Mouse (Mus musculus) fibroblast of lung, adult 2 months (primary cell): ENCODE measurements around the gene Gm266.
A peak's percentile ranks its signal among the peaks of the same experiment; 100 is the strongest.

Source experiments
- DNase-seq: peaks from one replicate; pipeline ENCODE4 v3.0.0-alpha.2; 2011; ENCODE audit warnings: low read depth

The Gm266 gene

GRCm38 (mm10) chr12:111503063-111503567 lies 17.5 kb upstream of the Gm266 start:
- no peak for DNase-seq

DNA sequence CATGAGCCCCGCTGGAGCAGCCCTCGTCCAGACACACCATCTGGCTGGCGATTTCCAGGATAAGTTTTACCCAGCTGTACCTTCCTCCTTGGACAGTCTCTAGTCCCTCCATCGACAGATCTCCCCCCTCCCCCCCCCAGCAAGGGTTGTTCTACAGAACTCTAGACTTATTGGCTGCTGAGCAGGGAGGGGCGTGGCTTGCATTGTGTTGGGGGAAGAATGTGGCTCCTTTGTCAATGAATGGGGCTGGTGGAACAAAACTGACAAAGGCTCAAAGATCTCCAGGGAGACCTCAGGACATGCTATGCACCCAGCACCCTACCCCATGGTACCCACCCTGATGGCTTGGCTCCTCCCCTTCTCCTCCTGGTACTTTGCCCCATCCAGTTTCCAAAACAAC lies 15.1 kb upstream of the Gm266 start:
- no peak for DNase-seq

GRCm38 (mm10) chr12:111499617-111500016 lies 14.0 kb upstream of the Gm266 start:
- DNase-seq = no peak

DNA sequence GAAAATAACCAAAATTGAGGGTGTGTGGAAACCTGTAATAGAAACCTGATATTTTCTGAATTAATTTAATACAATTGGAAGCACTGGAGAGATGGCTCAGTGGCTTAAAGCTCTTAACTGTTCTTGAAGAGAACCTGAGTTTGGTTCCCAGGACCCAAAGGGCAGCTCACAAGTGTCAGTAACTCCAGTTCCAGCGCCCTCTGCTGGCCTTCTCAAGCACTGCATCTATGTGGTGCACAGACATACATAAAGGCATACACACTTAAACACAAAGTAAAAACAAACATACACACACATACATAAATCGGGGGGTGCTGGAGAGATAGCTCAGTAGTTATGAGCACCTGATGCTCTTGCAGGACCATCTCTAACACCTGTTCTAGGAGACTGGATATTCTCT lies 11.5 kb upstream of the Gm266 start:
- DNase-seq = no peak

- no peak for DNase-seq
Observed at GRCm38 (mm10) chr12:111494931-111495330, 9.3 kb upstream of the Gm266 start.

- no peak for DNase-seq
Observed at GRCm38 (mm10) chr12:111489261-111489865, 3.7 kb upstream of the Gm266 start.

DNA sequence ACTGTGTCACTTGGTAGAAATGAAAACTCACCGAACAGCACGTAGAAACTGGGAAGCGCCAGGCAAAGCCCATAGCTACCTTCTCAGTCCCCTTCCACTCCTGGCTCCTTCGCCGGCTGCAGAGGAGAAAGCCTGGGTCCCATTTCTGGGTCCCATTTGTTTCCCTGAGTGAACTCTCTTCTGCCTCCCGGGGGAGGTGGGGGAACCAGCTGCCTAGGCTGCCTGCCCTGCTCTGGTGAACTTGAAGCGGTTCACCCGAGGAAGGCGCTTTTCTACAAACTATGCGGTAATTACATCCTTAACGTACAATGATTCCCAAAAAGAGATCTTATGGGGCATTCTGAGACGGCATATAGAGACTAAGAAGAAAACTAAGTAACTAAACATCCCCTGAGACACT lies 832 bp upstream of the Gm266 start:
- DNase-seq = no peak

GRCm38 (mm10) chr12:111485046-111485651 lies 474 bp downstream of the Gm266 start:
- DNase-seq = no peak

- no peak for DNase-seq
Observed at GRCm38 (mm10) chr12:111479917-111480316, 5.7 kb downstream of the Gm266 start.

DNA sequence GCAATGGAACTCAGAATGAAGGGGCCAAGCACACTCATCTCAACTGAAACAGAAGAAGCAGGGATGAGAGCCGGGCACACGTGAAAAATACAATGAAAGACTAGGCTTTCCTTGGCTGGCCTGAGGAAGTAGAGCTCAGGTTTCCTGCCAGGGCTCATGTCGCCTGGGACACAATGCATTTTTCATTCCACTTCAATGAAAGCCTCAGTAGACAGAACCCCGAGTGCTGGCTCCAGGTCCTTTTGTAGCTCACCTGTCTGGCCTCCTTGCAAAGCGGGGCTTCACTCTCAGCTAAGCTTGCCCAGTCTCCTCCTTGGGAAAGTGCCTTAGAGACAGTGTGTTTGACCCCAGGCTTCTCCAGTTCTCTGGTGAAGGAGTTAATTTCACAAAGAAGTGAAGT lies 6.7 kb downstream of the Gm266 start:
- no peak for DNase-seq

GRCm38 (mm10) chr12:111474893-111475643 lies 10.6 kb downstream of the Gm266 start:
- peak; percentile 98 for DNase-seq

DNA sequence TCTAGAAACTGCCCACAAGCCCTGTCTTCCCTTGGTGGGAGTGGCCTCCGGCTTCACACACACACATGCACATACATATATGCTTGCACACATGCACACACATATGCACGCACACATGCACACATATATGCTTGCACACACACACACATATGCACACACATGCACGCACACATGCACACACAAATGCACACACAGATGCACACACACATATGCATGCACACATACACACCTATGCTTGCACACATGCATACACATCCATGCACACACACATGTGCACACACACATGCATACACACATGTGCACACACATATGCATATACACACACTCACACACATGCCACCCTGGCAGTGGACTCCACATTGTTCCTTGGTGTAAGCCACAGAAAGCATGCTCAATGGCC lies 11.2 kb downstream of the Gm266 start:
- DNase-seq = no peak

- no peak for DNase-seq
Observed at GRCm38 (mm10) chr12:111472886-111473285, 12.7 kb downstream of the Gm266 start.

DNA sequence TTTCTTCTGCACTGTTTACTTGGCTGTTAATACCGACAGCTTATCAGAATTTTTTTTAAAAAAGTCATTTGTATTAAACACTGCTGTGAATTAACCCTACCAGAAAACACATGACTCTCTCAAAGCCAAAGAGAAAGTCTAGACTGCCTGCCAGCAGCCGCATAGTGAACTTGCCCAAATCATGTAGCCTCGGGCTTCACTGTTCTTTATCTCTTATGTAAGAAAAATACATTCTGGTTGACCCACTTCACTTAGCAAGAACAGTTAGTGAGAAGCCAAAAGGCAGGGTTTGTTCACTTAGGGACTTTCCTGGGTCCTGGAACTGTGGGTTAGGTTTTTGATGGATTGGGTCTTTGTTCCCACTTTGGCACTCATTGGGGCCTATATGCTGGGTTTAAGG lies 13.9 kb downstream of the Gm266 start:
- no peak for DNase-seq

- DNase-seq = no peak
Observed at GRCm38 (mm10) chr12:111471119-111471518, 14.5 kb downstream of the Gm266 start.

DNA sequence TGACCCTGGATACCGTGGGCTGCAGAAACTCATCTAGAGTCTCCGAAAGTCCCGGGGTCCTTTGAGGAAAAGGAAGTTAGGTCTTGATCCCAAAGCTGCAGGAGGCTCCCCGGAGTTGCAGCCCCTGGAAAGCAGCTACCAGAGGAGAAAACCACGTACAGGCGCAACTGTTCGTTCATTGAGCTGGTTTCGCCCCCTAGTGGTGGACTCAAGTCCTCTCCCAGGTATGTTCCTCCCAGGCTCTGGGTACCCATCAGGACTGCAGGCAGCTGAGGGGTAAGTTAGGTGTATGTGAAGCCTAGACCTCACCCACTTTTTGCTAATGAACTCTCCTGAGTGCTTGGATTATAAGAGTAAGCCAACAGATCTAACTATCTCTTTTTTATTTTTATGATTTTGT lies 16.1 kb downstream of the Gm266 start:
- DNase-seq = no peak

- no peak for DNase-seq
Observed at GRCm38 (mm10) chr12:111468206-111468605, 17.4 kb downstream of the Gm266 start.

DNA sequence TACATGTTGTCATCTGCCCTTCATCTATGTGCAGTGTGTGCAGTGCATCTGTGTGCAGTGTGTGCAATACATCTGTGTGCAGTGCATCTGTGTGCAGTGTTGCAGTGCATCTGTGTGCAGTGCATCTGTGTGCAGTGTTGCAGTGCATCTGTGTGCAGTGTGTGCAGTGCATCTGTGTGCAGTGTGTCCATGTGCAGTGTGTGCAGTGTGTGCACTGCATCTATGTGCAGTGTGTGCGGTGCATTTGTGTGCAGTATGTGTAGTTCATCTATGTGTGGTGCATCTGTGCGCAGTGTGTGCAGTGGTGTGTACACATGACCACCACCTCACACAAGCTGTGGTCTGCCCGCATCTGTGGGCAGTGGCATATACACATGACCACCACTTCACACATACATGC lies 19.3 kb downstream of the Gm266 start:
- no peak for DNase-seq

- no peak for DNase-seq
Observed at GRCm38 (mm10) chr12:111463570-111463969, 22.1 kb downstream of the Gm266 start.

GRCm38 (mm10) chr12:111457742-111458141 lies 27.9 kb downstream of the Gm266 start:
- DNase-seq = no peak

- DNase-seq = no peak
Observed at GRCm38 (mm10) chr12:111455860-111456259, 29.8 kb downstream of the Gm266 start.

DNA sequence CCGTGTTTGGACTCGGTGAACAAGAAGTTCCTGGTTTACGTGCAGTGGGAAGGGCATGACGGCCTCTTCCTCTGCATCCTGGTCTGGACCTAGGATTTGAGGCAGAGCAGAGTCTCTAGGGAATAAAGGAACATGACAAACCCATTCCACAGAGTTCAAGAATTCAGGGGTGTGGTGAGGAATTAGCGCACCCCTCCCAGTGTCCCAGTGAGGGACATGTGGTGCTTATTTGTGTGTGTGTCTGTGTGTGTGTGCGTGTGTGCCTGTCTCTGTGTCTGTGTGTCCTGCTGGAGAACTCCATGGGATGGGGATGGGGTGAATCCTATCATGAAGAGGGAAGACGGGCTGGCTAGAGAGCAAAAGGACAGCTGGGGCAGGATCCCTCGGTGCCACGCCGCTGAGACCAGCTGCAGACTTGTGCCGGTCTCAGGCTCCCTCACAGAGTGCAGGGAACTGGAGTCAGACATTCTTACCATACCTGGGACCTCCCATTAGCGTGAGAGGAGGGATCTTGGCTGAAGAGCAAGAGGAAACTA lies 30.2 kb downstream of the Gm266 start:
- no peak for DNase-seq
